Mouse (Mus musculus): ENCODE results near the gene Adam22.
"Not testable (repeated sequence)": the region's sequence is repeated elsewhere in the genome, so short reads cannot be mapped to it uniquely, and the experiment has no call there.

The Adam22 gene

GRCm38 (mm10) chr5:8056141-8057017 is 311.6 kb downstream of the Adam22 start:
- peak; percentile 88 to 95 for DNase-seq (ENCODE audit: low spot score in 2 of 2)

- peak; percentile 22 to 66 for DNase-seq (ENCODE audit: low spot score in 2 of 2)
Measured at GRCm38 (mm10) chr5:8055721-8056129, 312.2 kb downstream of the Adam22 start.

GRCm38 (mm10) chr5:8053827-8054226 is 314.1 kb downstream of the Adam22 start:
- no peak for DNase-seq (ENCODE audit: low spot score in 2 of 2)

GRCm38 (mm10) chr5:8045855-8046254 is 322.1 kb downstream of the Adam22 start, which contains the start of gene Sri:
Gene Sri (plus strand): TSS chr5:8046078.
- DNase-seq (ENCODE audit: low spot score in 2 of 2), result no peak

GRCm38 (mm10) chr5:8034596-8034995 is 333.4 kb downstream of the Adam22 start:
- DNase-seq (ENCODE audit: low spot score in 2 of 2), result not testable (repeated sequence)

Measured in spleen, postnatal 4 days (tissue).